Mouse (Mus musculus) thymus, postnatal 4 days (tissue): ENCODE measurements around the gene Hsdl2.
A peak's percentile ranks its signal among the peaks of the same experiment; 100 is the strongest.
"Not testable (repeated sequence)": the region's sequence is repeated elsewhere in the genome, so short reads cannot be mapped to it uniquely, and the experiment has no call there.

Source experiments
- DNase-seq: peaks from one replicate; pipeline ENCODE4 v3.0.0; 2021

Hsdl2 gene

GRCm38 (mm10) chr4:59565571-59566188 lies 15.7 kb upstream of the Hsdl2 start:
- DNase-seq: no peak

DNA sequence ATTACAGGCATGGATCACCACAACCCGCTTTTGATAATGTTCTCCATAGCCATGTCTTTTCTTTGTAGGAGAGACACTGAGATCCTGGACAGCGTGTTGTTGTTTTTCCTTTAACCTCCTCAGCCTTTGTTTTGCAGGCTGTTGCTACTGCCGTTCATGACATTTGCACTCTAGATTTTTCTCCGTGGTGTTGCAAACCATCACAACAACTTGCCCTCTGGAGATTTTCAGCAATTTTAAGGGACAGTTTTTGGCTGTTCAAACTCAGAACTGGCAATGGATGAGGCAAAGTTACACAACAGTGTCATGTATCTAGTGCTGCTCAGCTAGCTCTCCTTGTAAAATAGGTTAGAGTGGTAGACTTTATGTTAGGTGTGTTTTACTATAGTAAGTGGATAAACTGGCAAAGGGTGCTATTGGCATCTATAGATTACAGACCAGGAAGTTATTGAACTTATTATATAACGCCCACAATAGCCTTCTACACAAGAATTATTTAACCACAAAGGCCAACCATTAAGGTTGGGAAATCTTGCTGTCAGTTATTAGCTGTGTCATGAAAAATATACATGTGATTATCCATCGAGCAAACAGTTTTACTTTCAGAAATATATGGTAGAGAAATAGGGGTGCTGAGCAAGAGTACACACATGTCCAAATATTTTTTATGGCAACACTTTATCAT lies 13.6 kb upstream of the Hsdl2 start:
- no peak for DNase-seq

DNA sequence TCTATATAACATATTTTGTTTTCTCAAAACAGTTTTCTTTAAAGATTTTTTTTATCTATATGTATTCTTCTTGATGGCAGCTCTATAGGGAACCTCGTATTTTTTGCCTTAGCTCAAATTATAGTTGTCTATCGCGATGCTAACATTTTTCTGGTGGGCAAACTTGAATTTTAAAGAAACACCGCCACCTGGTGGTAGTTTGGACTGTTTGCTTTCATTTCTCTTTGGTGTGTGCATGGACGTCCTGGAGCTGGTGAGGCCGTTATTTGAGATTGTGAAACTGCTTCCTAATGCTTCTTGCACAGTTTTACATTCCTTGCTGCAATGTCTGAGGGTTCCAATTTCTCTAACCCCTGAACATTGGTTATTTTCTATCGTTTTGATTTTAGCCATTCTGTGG lies 11.8 kb upstream of the Hsdl2 start:
- DNase-seq: peak; percentile 80

DNA sequence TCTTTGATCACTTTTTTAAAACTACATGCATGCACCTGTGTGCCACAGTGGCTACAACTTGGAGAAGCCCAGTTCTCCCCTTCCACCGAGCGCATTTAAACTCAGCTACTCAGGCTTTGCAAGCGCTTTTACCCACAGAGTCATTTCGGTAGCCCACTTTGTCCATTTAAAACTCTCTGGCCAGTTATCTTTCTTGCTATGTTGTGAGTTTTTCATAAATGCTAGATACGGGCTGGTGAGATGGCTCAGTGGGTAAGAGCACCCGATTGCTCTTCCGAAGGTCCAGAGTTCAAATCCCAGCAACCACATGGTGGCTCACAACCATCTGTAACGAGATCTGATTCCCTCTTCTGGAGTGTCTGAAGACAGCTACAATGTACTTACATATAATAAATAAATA lies 10.8 kb upstream of the Hsdl2 start:
- DNase-seq: not testable (repeated sequence)

DNA sequence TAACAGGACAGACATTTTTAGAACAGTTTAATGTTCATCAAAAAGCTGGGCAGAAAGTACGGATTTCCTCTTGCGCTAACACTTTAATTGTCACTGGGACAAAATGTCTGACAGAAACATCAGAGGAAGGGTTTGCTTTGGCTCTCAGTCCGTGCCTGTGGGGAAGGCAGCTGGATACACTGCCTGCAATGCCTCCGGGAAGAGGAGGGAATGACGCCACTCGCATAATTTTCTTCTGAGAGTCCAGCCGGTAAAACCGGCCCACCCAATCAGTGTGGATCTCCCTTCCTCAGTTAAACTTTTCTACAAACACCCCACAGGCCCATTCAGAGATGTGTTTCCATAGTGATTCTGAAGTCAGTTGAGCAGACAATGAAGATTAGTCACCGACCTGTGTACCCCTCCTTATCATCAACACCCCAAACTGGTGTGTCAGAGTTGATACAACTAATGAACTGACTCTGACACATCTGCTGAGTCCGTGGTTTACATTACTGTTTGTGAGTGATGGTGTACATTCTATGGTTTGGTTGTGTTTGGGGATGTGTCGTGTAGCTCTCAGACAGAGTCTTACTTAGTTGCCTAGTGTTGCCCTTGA lies 8.7 kb upstream of the Hsdl2 start:
- DNase-seq: no peak

- DNase-seq: no peak
Measured at GRCm38 (mm10) chr4:59575184-59575958, 6.0 kb upstream of the Hsdl2 start.

DNA sequence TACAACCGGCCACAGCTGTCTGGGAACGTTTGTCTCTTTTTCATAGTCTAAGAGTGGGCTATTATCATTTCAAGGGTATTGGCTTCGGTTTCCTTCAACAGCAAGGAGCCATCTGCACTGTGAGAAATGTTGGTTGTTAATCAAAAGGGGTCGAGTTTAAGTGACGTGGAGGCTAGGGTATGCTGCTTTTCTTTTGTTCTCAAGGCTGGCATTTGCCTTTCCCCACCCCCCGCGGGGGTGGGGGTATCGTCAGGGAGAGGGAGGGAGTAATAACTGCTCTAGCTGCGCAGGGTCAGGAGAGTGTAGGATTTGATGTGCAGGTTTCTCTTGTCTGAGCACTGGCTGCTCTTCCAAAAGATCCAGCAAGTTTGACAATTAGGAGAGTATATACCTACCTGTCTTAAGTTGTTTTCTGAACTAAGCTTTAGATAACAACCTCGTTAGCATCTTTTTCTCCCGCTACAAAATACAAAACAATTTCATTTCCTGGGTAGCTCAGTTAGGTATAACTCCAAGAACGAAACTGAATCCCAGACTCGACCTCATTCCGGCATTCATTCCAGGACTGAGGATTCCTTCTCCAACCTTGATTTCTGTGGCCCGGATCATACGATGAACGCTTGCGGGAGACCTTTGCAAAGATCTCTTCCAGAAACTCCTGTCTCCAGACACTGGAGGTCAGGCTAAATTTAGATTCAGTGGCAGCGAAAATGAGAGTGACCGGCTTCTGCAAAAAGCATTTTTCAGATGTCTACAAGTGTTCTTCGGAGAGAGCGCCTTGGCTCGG lies 675 bp upstream of the Hsdl2 start:
- peak; percentile 71 for DNase-seq

- no peak for DNase-seq
Measured at GRCm38 (mm10) chr4:59582186-59582585, 823 bp downstream of the Hsdl2 start.

- no peak for DNase-seq
Measured at GRCm38 (mm10) chr4:59585097-59585496, 3.7 kb downstream of the Hsdl2 start.

- no peak for DNase-seq
Measured at GRCm38 (mm10) chr4:59587215-59587871, 6.0 kb downstream of the Hsdl2 start.

GRCm38 (mm10) chr4:59587872-59588226 lies 6.5 kb downstream of the Hsdl2 start:
- no peak for DNase-seq

DNA sequence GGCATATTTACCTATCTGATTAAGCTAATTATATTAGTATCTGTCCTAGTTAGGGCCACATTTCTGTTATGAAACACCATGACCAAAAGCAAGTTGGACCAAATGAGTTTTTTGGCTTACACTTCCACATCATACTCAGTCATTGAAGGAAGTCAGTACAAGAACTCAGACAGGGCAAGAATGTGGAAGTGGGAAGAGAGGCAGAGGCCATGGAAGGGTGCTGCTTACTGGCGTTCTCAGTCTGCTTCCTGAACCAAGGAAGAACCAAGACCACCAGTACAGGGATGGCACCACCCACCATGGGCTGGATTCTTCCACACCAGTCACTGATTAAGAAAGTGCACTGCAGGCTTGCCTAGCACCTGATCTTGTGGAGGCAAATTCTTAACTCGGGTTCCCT lies 13.3 kb downstream of the Hsdl2 start:
- DNase-seq: no peak

- DNase-seq: no peak
Measured at GRCm38 (mm10) chr4:59596556-59596955, 15.2 kb downstream of the Hsdl2 start.

DNA sequence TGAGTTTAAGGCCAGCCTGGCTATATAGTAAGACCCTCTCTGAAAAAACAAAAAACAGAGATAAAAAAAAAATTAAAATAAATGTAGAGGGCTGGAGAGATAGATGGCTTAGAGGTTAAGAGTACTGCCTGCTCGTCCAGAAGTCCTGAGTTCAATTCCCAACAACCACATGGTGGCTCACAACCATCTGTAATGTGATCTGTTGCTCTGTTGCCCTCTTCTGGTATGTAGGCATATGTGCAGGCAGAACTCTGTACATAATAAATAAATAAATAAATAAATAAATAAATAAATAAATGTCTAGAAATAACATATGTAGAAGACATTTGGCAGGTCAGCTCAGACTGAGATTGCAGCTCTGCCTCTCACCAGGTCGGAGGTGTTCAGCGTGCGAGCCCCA lies 21.3 kb downstream of the Hsdl2 start:
- DNase-seq: no peak

GRCm38 (mm10) chr4:59604892-59605291 lies 23.5 kb downstream of the Hsdl2 start:
- DNase-seq: no peak

DNA sequence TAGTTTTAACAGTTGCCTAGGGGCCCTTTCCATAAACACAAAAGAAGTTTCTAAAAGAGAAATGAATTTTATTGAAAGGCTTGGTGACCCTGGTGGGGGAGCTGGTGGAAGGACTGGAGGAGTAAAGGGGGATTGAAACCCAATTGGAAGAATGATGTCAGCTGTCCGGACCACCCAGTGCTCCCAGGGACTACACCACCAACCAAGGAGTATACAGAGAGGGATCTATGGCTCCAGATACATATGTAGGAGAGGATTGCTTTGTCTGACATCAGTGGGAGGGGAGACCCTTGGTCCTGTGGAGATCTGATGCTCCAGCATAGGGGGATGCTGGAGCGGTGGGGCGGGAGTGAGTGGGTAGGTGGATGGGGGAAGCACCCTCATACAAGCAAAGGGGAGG lies 24.1 kb downstream of the Hsdl2 start:
- DNase-seq: no peak

DNA sequence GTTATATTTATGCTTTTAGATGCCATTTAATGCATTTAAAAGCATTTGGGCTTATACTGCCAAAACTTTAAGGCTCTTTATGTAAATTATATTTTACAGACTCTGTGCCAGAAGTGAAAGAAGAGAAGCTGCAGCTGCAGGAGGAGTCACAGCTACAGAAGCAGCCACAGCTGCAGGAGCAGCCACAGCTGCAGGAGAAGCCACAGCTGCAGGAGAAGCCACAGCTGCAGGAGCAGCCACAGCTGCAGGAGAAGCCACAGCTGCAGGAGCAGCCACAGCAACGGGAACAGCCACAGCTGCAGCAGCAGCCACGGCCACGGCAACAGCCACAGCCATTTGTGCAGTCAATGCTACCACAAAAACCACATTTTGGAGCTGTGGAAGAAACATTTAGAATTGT lies 29.0 kb downstream of the Hsdl2 start:
- DNase-seq: peak; percentile 19

DNA sequence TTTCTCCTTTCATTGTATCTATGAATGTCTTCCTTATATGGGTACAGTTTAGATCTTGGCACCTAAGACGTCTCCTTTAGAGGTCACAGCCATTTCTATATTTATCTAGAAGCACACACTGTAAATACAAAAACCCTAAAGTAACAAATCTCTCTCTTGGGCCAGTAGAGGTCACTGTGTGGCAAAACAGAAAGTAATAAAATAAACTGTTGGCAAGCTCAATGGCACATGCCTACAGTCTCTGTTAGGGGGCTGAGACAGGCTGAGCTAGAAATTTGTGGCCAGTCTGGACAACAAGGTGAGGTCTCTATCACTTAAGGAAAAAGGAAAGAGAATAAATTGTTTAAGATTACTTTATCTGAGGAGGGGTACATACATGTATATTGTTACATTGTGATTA lies 33.6 kb downstream of the Hsdl2 start:
- no peak for DNase-seq

GRCm38 (mm10) chr4:59619611-59620245 lies 38.4 kb downstream of the Hsdl2 start:
- no peak for DNase-seq

GRCm38 (mm10) chr4:59625676-59625997 lies 44.3 kb downstream of the Hsdl2 start:
- DNase-seq: no peak

GRCm38 (mm10) chr4:59625998-59626910 lies 44.9 kb downstream of the Hsdl2 start, which contains the start of gene E130308A19Rik:
Gene E130308A19Rik (plus strand): TSS chr4:59626211.
- peak; percentile 87 for DNase-seq
